In the genomic region with DNA sequence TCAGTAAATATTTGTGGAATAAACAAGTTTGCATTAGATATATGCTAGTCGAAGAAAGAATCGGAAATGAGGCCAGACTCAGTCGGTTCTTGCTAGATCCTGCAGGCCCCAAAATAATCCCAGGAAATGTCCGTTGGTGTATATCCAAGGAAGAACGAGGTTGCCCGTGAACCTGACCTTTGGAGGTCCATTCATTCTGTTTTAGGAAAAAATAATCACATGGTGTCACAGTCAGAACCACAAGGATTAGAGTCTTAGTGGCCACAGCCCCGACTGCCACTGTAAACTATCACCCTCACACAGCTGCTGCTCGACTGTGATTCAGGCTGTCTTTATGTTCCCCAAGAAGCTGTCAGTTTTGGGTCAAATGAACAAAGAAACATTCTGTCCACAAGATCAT, we compare ENCODE assay signal across 17 mouse cellular contexts. TPM values are rescaled to one million over a fixed set of nuclear protein-coding genes. Genes with fewer than 3 reads are reported as not detected.
DNase-seq lines count a peak whose midpoint lies in the region; ATAC-seq and TF ChIP-seq lines count a peak whose summit lies in the region.
"Had no signal": no experiment of that assay in that cellular context is flagged by ENCODE, and none has a peak within 500 bp of the region (broad histone marks: within the 10 kb centered on the region; RNA-seq: fewer than 3 reads in every experiment).

No protein-coding gene starts in this region.

- no peaks in the 10 kb centered on the region for H3K27me3 ChIP-seq in lung, postnatal 0 days (replicated peaks; ENCODE audit: insufficient read depth, low read length)
- no peaks in the 10 kb centered on the region for H3K27me3 ChIP-seq in stomach, embryonic 16.5 days (ENCODE audit: control insufficient read depth, insufficient read depth, low read length)
- H3K27me3 ChIP-seq: hindbrain, embryonic 13.5 days; limb, embryonic 15.5 days; Patski had no signal

- WGBS in lung, postnatal 0 days: 39% methylated on average over 8 of the region's 8 CpGs
- WGBS in stomach, embryonic 16.5 days: 58% methylated on average over 8 of the region's 8 CpGs

- H3K27ac ChIP-seq in lung, postnatal 0 days (ENCODE audit: low read length): peak overlapping the region; percentile 78
- 0 out of 2 replicates have a peak overlapping the region, but pooled peaks have one; percentile 32 for H3K27ac ChIP-seq in stomach, embryonic 16.5 days (ENCODE audit: low read length)
- H3K27ac ChIP-seq: embryonic facial prominence, embryonic 10.5 days; hindbrain, embryonic 13.5 days; limb, embryonic 15.5 days had no signal

- DNase-seq in heart, adult 11 months: peak; percentile 93
- no peak for DNase-seq in heart, postnatal 36 days
- peak; percentile 19 for DNase-seq in kidney, adult 9 months
- DNase-seq in kidney, adult 11 months: no peak
- DNase-seq in lung, postnatal 0 days (ENCODE audit: low spot score): peak; percentile 68
- no peak for DNase-seq in lung, postnatal 4 days
- DNase-seq in right cerebral cortex, adult 2 months (ENCODE audit: low spot score in 2 of 2): no peak
- DNase-seq: cerebellum, postnatal 25 days; gastrocnemius, postnatal 25 days; layer of hippocampus, adult 9-11 months had no signal

- no peak overlapping the region for H3K4me3 ChIP-seq in lung, postnatal 0 days (ENCODE audit: low read depth, low read length)
- no peak overlapping the region for H3K4me3 ChIP-seq in stomach, embryonic 16.5 days (replicated peaks; ENCODE audit: low read length)
- H3K4me3 ChIP-seq: embryonic facial prominence, embryonic 10.5 days; erythroblast, embryonic 14.5 days; hindbrain, embryonic 13.5 days; limb, embryonic 15.5 days had no signal

- no peaks in the 10 kb centered on the region for H3K9me3 ChIP-seq in lung, postnatal 0 days (ENCODE audit: low read length)
- no peaks in the 10 kb centered on the region for H3K9me3 ChIP-seq in stomach, embryonic 16.5 days (replicated peaks; ENCODE audit: control insufficient read depth, low read length)
- H3K9me3 ChIP-seq: embryonic facial prominence, embryonic 10.5 days; hindbrain, embryonic 13.5 days; limb, embryonic 15.5 days had no signal

- no peak overlapping the region for H3K9ac ChIP-seq in lung, postnatal 0 days (replicated peaks; ENCODE audit: low read depth)
- no peak overlapping the region for H3K9ac ChIP-seq in stomach, embryonic 16.5 days (ENCODE audit: low read length)
- H3K9ac ChIP-seq: hindbrain, embryonic 13.5 days; limb, embryonic 15.5 days had no signal

- intact Hi-C loops in heart, postnatal 36 days (cut with DNase I): loop anchor here (1.0 kb wide), 1 partner anchor 51 kb away; no protein-coding TSS in a partner anchor

- H3K4me1 ChIP-seq in lung, postnatal 0 days (ENCODE audit: insufficient read depth, low read depth, low read length): peaks cover 15% of the 10 kb centered on the region; the same call in 1 of the 2 replicates
- no peaks in the 10 kb centered on the region for H3K4me1 ChIP-seq in stomach, embryonic 16.5 days (ENCODE audit: control insufficient read depth, insufficient read depth, low read length)
- H3K4me1 ChIP-seq: hindbrain, embryonic 13.5 days had no signal

- peak; percentile 53 for TF ChIP-seq EP300 in lung, postnatal 0 days (IDR thresholded peaks at IDR 0.05)

- no peaks in the 10 kb centered on the region for H3K36me3 ChIP-seq in lung, postnatal 0 days (ENCODE audit: insufficient read depth, low read length)
- no peaks in the 10 kb centered on the region for H3K36me3 ChIP-seq in stomach, embryonic 16.5 days (ENCODE audit: control insufficient read depth, insufficient read depth, low read length)
- H3K36me3 ChIP-seq: embryonic facial prominence, embryonic 10.5 days; hindbrain, embryonic 13.5 days; limb, embryonic 15.5 days had no signal

- no peak overlapping the region for H3K4me2 ChIP-seq in lung, postnatal 0 days (replicated peaks; ENCODE audit: low read depth, low read length)
- H3K4me2 ChIP-seq in stomach, embryonic 16.5 days (ENCODE audit: low read depth, low read length): no peak overlapping the region
- H3K4me2 ChIP-seq: hindbrain, embryonic 13.5 days; limb, embryonic 15.5 days had no signal

- peak; percentile 59 for ATAC-seq in lung, postnatal 0 days
- ATAC-seq in stomach, embryonic 16.5 days (ENCODE audit: insufficient read depth, low FRiP score): no peak
- ATAC-seq: intestine, embryonic 16.5 days; Patski had no signal

- no peak for TF ChIP-seq CTCF in lung, postnatal 0 days (IDR thresholded peaks at IDR 0.05)

RNA-seq across cellular contexts. Expression of gene Apod, which starts 12.8 kb away (rescaled TPM):
- total RNA-seq in heart, postnatal 36 days (2021): 1 to 10 TPM; 3.8 to 7.2 TPM
- polyA plus RNA-seq in lung, postnatal 0 days (2015; fragmentation: Nextera tagmentation; extraction: Ambion mirVana): 0.96 and 2.1 TPM in 2 replicates
- polyA plus RNA-seq in stomach, embryonic 16.5 days (2015; fragmentation: Nextera tagmentation; extraction: Ambion mirVana): 0.83 and 1.5 TPM in 2 replicates
- polyA plus RNA-seq: erythroblast, embryonic 14.5 days; Patski had no signal

RNA-seq across cellular contexts. Expression of gene Ppp1r2, which starts 52.4 kb away (rescaled TPM):
- 10 to 100 TPM; 82.1 to 83.7 TPM for total RNA-seq in heart, postnatal 36 days (2021)
- 143 and 160 TPM in 2 replicates for polyA plus RNA-seq in lung, postnatal 0 days (2015; fragmentation: Nextera tagmentation; extraction: Ambion mirVana)
- polyA plus RNA-seq in stomach, embryonic 16.5 days (2015; fragmentation: Nextera tagmentation; extraction: Ambion mirVana): 86.4 and 93.2 TPM in 2 replicates

Comparison
In these comparisons a context has a peak if more than half of its experiments do, and no peak if none do; other contexts are left out.
1. DNase-seq: peak in heart, adult 11 months (single experiment), kidney, adult 9 months (single experiment) and lung, postnatal 0 days (single experiment); none in heart, postnatal 36 days (0 of 2), kidney, adult 11 months (single experiment), lung, postnatal 4 days (0 of 2) and right cerebral cortex, adult 2 months (0 of 2).